Mouse (Mus musculus) stomach, postnatal 0 days (tissue): ENCODE data around the gene Samd11.

Source experiments
- CTCF ChIP-seq: IDR thresholded peaks from 2 replicates; pipeline ENCODE4 v1.5.1; 2016; ENCODE audit warnings: antibody characterized with exemption, low read depth, mild to moderate bottlenecking, moderate library complexity
- EP300 ChIP-seq: optimal IDR thresholded peaks from 2 replicates; pipeline ENCODE3; 2016; ENCODE audit warnings: antibody characterized with exemption

DNA sequence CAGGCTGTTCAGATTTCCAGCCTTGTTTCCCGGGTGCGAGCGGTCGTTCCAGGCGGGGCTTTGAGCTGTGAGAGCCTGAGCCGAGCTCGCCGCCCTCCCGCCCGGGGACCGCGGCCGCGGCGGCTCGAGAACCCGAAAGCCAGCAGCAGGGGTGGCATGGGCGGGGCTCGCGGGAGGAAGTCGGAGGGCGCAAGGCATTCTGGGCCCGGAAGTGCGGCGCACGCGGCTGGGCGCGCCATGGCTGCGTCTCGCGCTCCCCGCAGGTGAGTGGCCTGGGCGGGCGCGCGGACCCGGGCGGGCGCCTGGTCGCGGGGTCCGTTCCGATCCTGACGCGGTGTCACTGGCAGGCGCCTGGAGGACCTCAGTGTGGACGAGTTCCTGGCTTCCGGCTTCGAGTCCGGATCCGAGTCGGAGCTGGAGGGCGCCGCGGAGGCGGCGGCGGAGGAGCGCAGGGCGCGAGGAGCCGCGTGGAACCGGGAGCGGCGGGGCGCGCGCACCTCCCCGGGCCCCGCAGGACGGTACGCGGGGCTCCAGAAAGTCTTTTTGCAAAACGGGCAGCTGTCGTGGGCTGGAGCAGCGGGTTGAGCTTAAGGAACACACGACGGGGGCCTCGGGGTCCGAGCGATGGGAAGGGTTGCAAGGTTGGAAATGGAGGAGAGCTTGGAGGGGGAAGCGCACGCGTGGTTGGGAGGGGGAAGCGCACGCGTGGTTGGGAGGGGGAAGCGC is 19.5 kb downstream of the Samd11 start, which contains the start of gene Noc2l:
- TF ChIP-seq CTCF: 0 out of 2 replicates have a peak, but pooled peaks have one; percentile 12
- no peak for TF ChIP-seq EP300
